Mouse (Mus musculus): ENCODE results near the gene Plaur. TPM values are rescaled to one million over a fixed set of nuclear protein-coding genes. Genes with fewer than 3 reads are reported as not detected.
"Not testable (repeated sequence)": the region's sequence is repeated elsewhere in the genome, so short reads cannot be mapped to it uniquely, and the experiment has no call there.

The Plaur gene
- total RNA-seq, 1 experiment, result 118 TPM

GRCm38 (mm10) chr7:24519130-24519529 lies 56.8 kb downstream of the Plaur start:
- H3K9me3 ChIP-seq (ENCODE audit: control insufficient read depth, insufficient read depth, low read depth, low read length), result no peaks in the 10 kb centered on the region
- peaks cover 4% of the 10 kb centered on the region; the same call in 1 of the 2 replicates for H3K36me3 ChIP-seq (ENCODE audit: control insufficient read depth, insufficient read depth, low read length, poor library complexity, severe bottlenecking)
- no peak overlapping the region for H3K9ac ChIP-seq (ENCODE audit: insufficient read depth, low read depth, low read length, poor library complexity, severe bottlenecking)
- H3K27ac ChIP-seq (ENCODE audit: insufficient read depth, low read depth, low read length, poor library complexity, severe bottlenecking), result no peak overlapping the region
- DNase-seq (ENCODE audit: low read depth, low spot score), result no peak
- TF ChIP-seq ZNF384 (IDR thresholded peaks at IDR 0.05; ENCODE audit: low read depth, low read length), result no peak
- TF ChIP-seq MAFK (IDR thresholded peaks at IDR 0.05; ENCODE audit: insufficient read depth, low read depth, low read length), result no peak
- no peak for TF ChIP-seq CHD2 (IDR thresholded peaks at IDR 0.05; ENCODE audit: low read depth, low read length)
- TF ChIP-seq ZC3H11A (IDR thresholded peaks at IDR 0.05; ENCODE audit: borderline replicate concordance, low read depth, low read length), result no peak
- no peak for TF ChIP-seq HCFC1 (IDR thresholded peaks at IDR 0.05; ENCODE audit: borderline replicate concordance, insufficient read depth, low read length)
- no peak overlapping the region for H3K4me3 ChIP-seq (ENCODE audit: insufficient read depth in 1 of 2, low read depth in 1 of 2, low read length in 2 of 2, poor library complexity in 1 of 2, severe bottlenecking in 1 of 2)
- in situ Hi-C loops (cut with MboI; ENCODE audit: low sequenced_read_pairs in 2 of 2, unreplicated experiment in 2 of 2), result loop anchor here in 1 of 2 experiments (25.0 kb wide), 1 partner anchor 107 kb away; no protein-coding TSS in a partner anchor
- H3K4me1 ChIP-seq (ENCODE audit: control insufficient read depth in 2 of 2, insufficient read depth in 2 of 2, low read length in 2 of 2, poor library complexity in 1 of 2), result peaks cover 9 to 39% of the 10 kb centered on the region in 2 experiments

GRCm38 (mm10) chr7:24520054-24520453 lies 57.8 kb downstream of the Plaur start:
- not testable (repeated sequence) for H3K36me3 ChIP-seq (ENCODE audit: control insufficient read depth, insufficient read depth, low read length, poor library complexity, severe bottlenecking); H3K4me3 ChIP-seq (ENCODE audit: insufficient read depth in 1 of 2, low read depth in 1 of 2, low read length in 2 of 2, poor library complexity in 1 of 2, severe bottlenecking in 1 of 2); H3K27ac ChIP-seq (ENCODE audit: insufficient read depth, low read depth, low read length, poor library complexity, severe bottlenecking); H3K9me3 ChIP-seq (ENCODE audit: control insufficient read depth, insufficient read depth, low read depth, low read length); H3K9ac ChIP-seq (ENCODE audit: insufficient read depth, low read depth, low read length, poor library complexity, severe bottlenecking); DNase-seq (ENCODE audit: low read depth, low spot score)
- H3K4me1 ChIP-seq (ENCODE audit: control insufficient read depth in 2 of 2, insufficient read depth in 2 of 2, low read length in 2 of 2, poor library complexity in 1 of 2), result peaks cover 9 to 35% of the 10 kb centered on the region in 2 experiments
- in situ Hi-C loops (cut with MboI; ENCODE audit: low sequenced_read_pairs in 2 of 2, unreplicated experiment in 2 of 2), result loop anchor here in 1 of 2 experiments (25.0 kb wide), 1 partner anchor 108 kb away; no protein-coding TSS in a partner anchor

- no peak for TF ChIP-seq ZC3H11A (IDR thresholded peaks at IDR 0.05; ENCODE audit: borderline replicate concordance, low read depth, low read length)
- TF ChIP-seq ZNF384 (IDR thresholded peaks at IDR 0.05; ENCODE audit: low read depth, low read length), result no peak
- H3K27ac ChIP-seq (ENCODE audit: insufficient read depth, low read depth, low read length, poor library complexity, severe bottlenecking), result no peak overlapping the region
- in situ Hi-C loops (cut with MboI; ENCODE audit: low sequenced_read_pairs in 2 of 2, unreplicated experiment in 2 of 2), result loop anchor here in 1 of 2 experiments (25.0 kb wide), 1 partner anchor 111 kb away; no protein-coding TSS in a partner anchor
- H3K4me3 ChIP-seq (ENCODE audit: insufficient read depth in 1 of 2, low read depth in 1 of 2, low read length in 2 of 2, poor library complexity in 1 of 2, severe bottlenecking in 1 of 2), result no peak overlapping the region
- no peaks in the 10 kb centered on the region for H3K9me3 ChIP-seq (ENCODE audit: control insufficient read depth, insufficient read depth, low read depth, low read length)
- H3K36me3 ChIP-seq (ENCODE audit: control insufficient read depth, insufficient read depth, low read length, poor library complexity, severe bottlenecking), result no peaks in the 10 kb centered on the region
- H3K9ac ChIP-seq (ENCODE audit: insufficient read depth, low read depth, low read length, poor library complexity, severe bottlenecking), result no peak overlapping the region
- no peak for DNase-seq (ENCODE audit: low read depth, low spot score)
- H3K4me1 ChIP-seq (ENCODE audit: control insufficient read depth in 2 of 2, insufficient read depth in 2 of 2, low read length in 2 of 2, poor library complexity in 1 of 2), result peaks cover 4 to 16% of the 10 kb centered on the region in 2 experiments
These were observed 60.5 kb downstream of the Plaur start for GRCm38 (mm10) chr7:24522805-24523204.

- H3K4me1 ChIP-seq (ENCODE audit: control insufficient read depth in 2 of 2, insufficient read depth in 2 of 2, low read length in 2 of 2, poor library complexity in 1 of 2), result peaks cover 3 to 7% of the 10 kb centered on the region in 2 experiments; a peak in 3 of 4 replicates
- no peaks in the 10 kb centered on the region for H3K36me3 ChIP-seq (ENCODE audit: control insufficient read depth, insufficient read depth, low read length, poor library complexity, severe bottlenecking)
- in situ Hi-C loops (cut with MboI; ENCODE audit: low sequenced_read_pairs in 2 of 2, unreplicated experiment in 2 of 2), result loop anchor here in 1 of 2 experiments (25.0 kb wide), 1 partner anchor 111 kb away; no protein-coding TSS in a partner anchor
- H3K4me3 ChIP-seq (ENCODE audit: insufficient read depth in 1 of 2, low read depth in 1 of 2, low read length in 2 of 2, poor library complexity in 1 of 2, severe bottlenecking in 1 of 2), result no peak overlapping the region
- no peak overlapping the region for H3K27ac ChIP-seq (ENCODE audit: insufficient read depth, low read depth, low read length, poor library complexity, severe bottlenecking)
- TF ChIP-seq HCFC1 (IDR thresholded peaks at IDR 0.05; ENCODE audit: borderline replicate concordance, insufficient read depth, low read length) (no peak), ZNF384 (IDR thresholded peaks at IDR 0.05; ENCODE audit: low read depth, low read length) (no peak), ZC3H11A (IDR thresholded peaks at IDR 0.05; ENCODE audit: borderline replicate concordance, low read depth, low read length) (no peak), MAFK (IDR thresholded peaks at IDR 0.05; ENCODE audit: insufficient read depth, low read depth, low read length) (no peak), CHD2 (IDR thresholded peaks at IDR 0.05; ENCODE audit: low read depth, low read length) (no peak)
- DNase-seq (ENCODE audit: low read depth, low spot score), result no peak
- no peaks in the 10 kb centered on the region for H3K9me3 ChIP-seq (ENCODE audit: control insufficient read depth, insufficient read depth, low read depth, low read length)
- H3K9ac ChIP-seq (ENCODE audit: insufficient read depth, low read depth, low read length, poor library complexity, severe bottlenecking), result no peak overlapping the region
These were observed 61.4 kb downstream of the Plaur start for GRCm38 (mm10) chr7:24523723-24524122.

GRCm38 (mm10) chr7:24524978-24525377 lies 62.7 kb downstream of the Plaur start:
- no peak overlapping the region for H3K4me3 ChIP-seq (ENCODE audit: insufficient read depth in 1 of 2, low read depth in 1 of 2, low read length in 2 of 2, poor library complexity in 1 of 2, severe bottlenecking in 1 of 2)
- peaks cover 0 to 5% of the 10 kb centered on the region in 2 experiments; a peak in 1 of 4 replicates for H3K4me1 ChIP-seq (ENCODE audit: control insufficient read depth in 2 of 2, insufficient read depth in 2 of 2, low read length in 2 of 2, poor library complexity in 1 of 2)
- no peak for DNase-seq (ENCODE audit: low read depth, low spot score)
- TF ChIP-seq ZNF384 (IDR thresholded peaks at IDR 0.05; ENCODE audit: low read depth, low read length) (no peak), CHD2 (IDR thresholded peaks at IDR 0.05; ENCODE audit: low read depth, low read length) (no peak), HCFC1 (IDR thresholded peaks at IDR 0.05; ENCODE audit: borderline replicate concordance, insufficient read depth, low read length) (no peak), MAFK (IDR thresholded peaks at IDR 0.05; ENCODE audit: insufficient read depth, low read depth, low read length) (no peak), ZC3H11A (IDR thresholded peaks at IDR 0.05; ENCODE audit: borderline replicate concordance, low read depth, low read length) (no peak)
- no peaks in the 10 kb centered on the region for H3K9me3 ChIP-seq (ENCODE audit: control insufficient read depth, insufficient read depth, low read depth, low read length)
- H3K9ac ChIP-seq (ENCODE audit: insufficient read depth, low read depth, low read length, poor library complexity, severe bottlenecking), result no peak overlapping the region
- H3K36me3 ChIP-seq (ENCODE audit: control insufficient read depth, insufficient read depth, low read length, poor library complexity, severe bottlenecking), result no peaks in the 10 kb centered on the region
- in situ Hi-C loops (cut with MboI; ENCODE audit: low sequenced_read_pairs in 2 of 2, unreplicated experiment in 2 of 2), result loop anchor here in 1 of 2 experiments (25.0 kb wide), 1 partner anchor 113 kb away; no protein-coding TSS in a partner anchor
- no peak overlapping the region for H3K27ac ChIP-seq (ENCODE audit: insufficient read depth, low read depth, low read length, poor library complexity, severe bottlenecking)

Other genes starting within 250 kb of the Plaur start
- 4.5 and 6.7 TPM in 2 replicates for gene Zfp109, start 224.9 kb upstream of the Plaur start, total RNA-seq (2012; rRNA removed)
- gene Zfp108, start 207.7 kb upstream of the Plaur start, total RNA-seq (2012; rRNA removed), result 1.5 and 2.1 TPM in 2 replicates
- 4.2 and 4.7 TPM in 2 replicates for gene Zfp93, start 192.1 kb upstream of the Plaur start, total RNA-seq (2012; rRNA removed)
- gene Zfp61, start 161.3 kb upstream of the Plaur start, total RNA-seq (2012; rRNA removed), result 22.4 and 30.4 TPM in 2 replicates
- 5.4 and 8.0 TPM in 2 replicates for gene Zfp94, start 145.8 kb upstream of the Plaur start, total RNA-seq (2012; rRNA removed)
- 2.3 and 2.4 TPM in 2 replicates for gene Tescl, start 128.5 kb upstream of the Plaur start, total RNA-seq (2012; rRNA removed)
- gene Lypd5, start 113.3 kb upstream of the Plaur start, total RNA-seq (2012; rRNA removed), result not detected in 2 replicates
- gene Kcnn4, start 92.2 kb upstream of the Plaur start, total RNA-seq (2012; rRNA removed), result 3.2 and 5.3 TPM in 2 replicates
- 25.7 and 35.7 TPM in 2 replicates for gene Smg9, start 62.9 kb upstream of the Plaur start, total RNA-seq (2012; rRNA removed)
- 0.16 TPM in 1 of 2 replicates, not detected in the other for gene Irgc1, start 10.2 kb upstream of the Plaur start, total RNA-seq (2012; rRNA removed)
- gene Cadm4, start 19.5 kb downstream of the Plaur start, total RNA-seq (2012; rRNA removed), result 10.8 and 21.4 TPM in 2 replicates
- 94.1 and 114 TPM in 2 replicates for gene Zfp428, start 44.5 kb downstream of the Plaur start, total RNA-seq (2012; rRNA removed)
- 1.2 and 1.6 TPM in 2 replicates for gene AC161166.1, start 50.0 kb downstream of the Plaur start, total RNA-seq (2012; rRNA removed)
- gene Irgq, start 68.2 kb downstream of the Plaur start, total RNA-seq (2012; rRNA removed), result 6.2 and 6.4 TPM in 2 replicates
- gene Pinlyp, start 83.6 kb downstream of the Plaur start, total RNA-seq (2012; rRNA removed), result 0.58 TPM in 1 of 2 replicates, not detected in the other
- gene Xrcc1, start 83.8 kb downstream of the Plaur start, total RNA-seq (2012; rRNA removed), result 69.7 and 144 TPM in 2 replicates
- 14.3 and 14.7 TPM in 2 replicates for gene Ethe1, start 125.1 kb downstream of the Plaur start, total RNA-seq (2012; rRNA removed)
- gene Zfp575, start 125.2 kb downstream of the Plaur start, total RNA-seq (2012; rRNA removed), result 0.22 TPM in 1 of 2 replicates, not detected in the other
- gene Phldb3, start 148.3 kb downstream of the Plaur start, total RNA-seq (2012; rRNA removed), result 1.5 and 1.8 TPM in 2 replicates
- 0.13 and 0.32 TPM in 2 replicates for gene Lypd3, start 174.1 kb downstream of the Plaur start, total RNA-seq (2012; rRNA removed)
- gene Tex101, start 214.2 kb downstream of the Plaur start, total RNA-seq (2012; rRNA removed), result 9.5 and 10.0 TPM in 2 replicates
- not detected in 2 replicates for gene BC049730, start 246.8 kb downstream of the Plaur start, total RNA-seq (2012; rRNA removed)

Data from ES-E14 (cell line).